Mouse (Mus musculus): ENCODE results near the gene Med24.

The Med24 gene

GRCm38 (mm10) chr11:98765421-98766309, 36.4 kb upstream of the Med24 start:
- peak; percentile 38 for DNase-seq (ENCODE audit: low spot score)

- no peak for DNase-seq (ENCODE audit: low spot score)
Observed at GRCm38 (mm10) chr11:98764746-98765145, 35.5 kb upstream of the Med24 start.

- DNase-seq (ENCODE audit: low spot score) = no peak
Observed at GRCm38 (mm10) chr11:98764091-98764490, 34.9 kb upstream of the Med24 start.

GRCm38 (mm10) chr11:98763502-98763861, 34.2 kb upstream of the Med24 start:
- DNase-seq (ENCODE audit: low spot score) = no peak

GRCm38 (mm10) chr11:98762756-98763501, 33.7 kb upstream of the Med24 start:
- no peak for DNase-seq (ENCODE audit: low spot score)

- DNase-seq (ENCODE audit: low spot score) = no peak
Observed at GRCm38 (mm10) chr11:98761939-98762338, 32.7 kb upstream of the Med24 start.

GRCm38 (mm10) chr11:98756711-98757110, 27.5 kb upstream of the Med24 start:
- no peak for DNase-seq (ENCODE audit: low spot score)

GRCm38 (mm10) chr11:98755726-98756380, 26.6 kb upstream of the Med24 start:
- no peak for DNase-seq (ENCODE audit: low spot score)

- DNase-seq (ENCODE audit: low spot score) = peak; percentile 80
Observed at GRCm38 (mm10) chr11:98754621-98755181, 25.5 kb upstream of the Med24 start.

- DNase-seq (ENCODE audit: low spot score) = no peak
Observed at GRCm38 (mm10) chr11:98754151-98754620, 25.0 kb upstream of the Med24 start.

GRCm38 (mm10) chr11:98753264-98753663, 24.0 kb upstream of the Med24 start:
- DNase-seq (ENCODE audit: low spot score) = no peak

GRCm38 (mm10) chr11:98752562-98753140, 23.4 kb upstream of the Med24 start:
- no peak for DNase-seq (ENCODE audit: low spot score)

GRCm38 (mm10) chr11:98751221-98751782, 22.1 kb upstream of the Med24 start:
- DNase-seq (ENCODE audit: low spot score) = no peak

GRCm38 (mm10) chr11:98750351-98751201, 21.3 kb upstream of the Med24 start:
- peak; percentile 92 for DNase-seq (ENCODE audit: low spot score)

- DNase-seq (ENCODE audit: low spot score) = no peak
Observed at GRCm38 (mm10) chr11:98749716-98750115, 20.5 kb upstream of the Med24 start.

- no peak for DNase-seq (ENCODE audit: low spot score)
Observed at GRCm38 (mm10) chr11:98748506-98749416, 19.5 kb upstream of the Med24 start.

GRCm38 (mm10) chr11:98747804-98748505, 18.7 kb upstream of the Med24 start:
- no peak for DNase-seq (ENCODE audit: low spot score)

GRCm38 (mm10) chr11:98746855-98747693, 17.8 kb upstream of the Med24 start:
- DNase-seq (ENCODE audit: low spot score) = peak; percentile 74
